Mouse (Mus musculus) heart, adult 11 months (tissue): ENCODE measurements around the gene Pea15a.
A peak's percentile ranks its signal among the peaks of the same experiment; 100 is the strongest.
"Not testable (repeated sequence)": the region's sequence is repeated elsewhere in the genome, so short reads cannot be mapped to it uniquely, and the experiment has no call there.

ENCODE experiments used
- DNase-seq: peaks from one replicate; pipeline ENCODE4 v3.0.0; 2022

The Pea15a gene

GRCm38 (mm10) chr1:172206141-172206917 is at the start of gene Pea15a:
Gene Pea15a (minus strand): TSS chr1:172206804.
- DNase-seq = peak; percentile 99

GRCm38 (mm10) chr1:172247679-172248078 is 41.1 kb upstream of the Pea15a start:
- no peak for DNase-seq

- no peak for DNase-seq
Observed at GRCm38 (mm10) chr1:172247216-172247615, 40.6 kb upstream of the Pea15a start.

DNA sequence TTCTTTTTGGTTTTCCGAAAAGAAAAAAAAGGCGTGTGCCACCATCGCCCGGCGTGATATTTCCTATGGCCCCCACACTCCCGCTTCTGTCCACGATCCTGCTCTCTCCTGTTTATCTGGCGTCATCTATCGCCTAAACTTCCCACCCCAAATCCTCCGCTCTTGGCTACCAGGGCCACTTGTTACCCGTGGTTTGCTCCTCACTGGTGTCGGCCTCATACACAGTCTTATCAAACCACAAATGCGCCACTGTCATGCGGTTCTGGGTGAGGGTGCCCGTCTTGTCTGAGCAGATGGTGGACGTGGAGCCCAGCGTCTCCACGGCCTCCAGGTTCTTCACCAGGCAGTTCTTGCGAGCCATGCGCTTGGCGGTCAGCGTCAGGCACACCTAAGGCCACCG is 38.0 kb upstream of the Pea15a start:
- DNase-seq = not testable (repeated sequence)

DNA sequence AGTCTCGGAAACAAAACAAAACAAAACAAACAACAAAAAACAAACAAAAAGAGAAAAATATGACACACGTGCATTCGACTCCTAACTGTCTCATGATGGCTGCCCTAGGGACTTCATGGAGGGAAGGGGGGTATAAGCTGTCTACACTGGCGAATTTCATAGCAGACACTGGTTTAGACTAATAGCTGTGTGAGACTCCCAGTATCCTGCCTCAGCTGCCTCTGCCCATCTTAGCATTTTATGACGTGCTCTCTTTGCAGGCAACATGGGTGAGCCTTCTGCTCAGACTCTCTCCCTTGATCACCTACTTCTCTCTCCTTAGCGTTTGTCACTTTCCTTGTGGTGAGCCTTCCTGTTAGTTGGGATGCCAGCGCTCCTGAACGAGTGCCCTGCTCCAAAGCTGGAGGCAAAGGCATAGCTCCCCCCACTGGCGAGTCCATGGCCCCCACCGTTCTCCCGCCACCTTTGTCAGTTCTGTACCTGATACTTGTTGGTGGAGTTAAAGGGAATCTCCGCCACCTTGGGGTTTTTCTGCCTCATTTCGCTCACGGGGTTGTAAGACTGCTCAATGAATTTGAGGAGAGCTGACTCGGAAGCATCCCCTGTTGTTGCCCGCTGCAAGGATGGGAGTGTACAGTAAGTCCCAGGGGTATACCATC is 37.1 kb upstream of the Pea15a start:
- no peak for DNase-seq

GRCm38 (mm10) chr1:172242401-172242800 is 35.8 kb upstream of the Pea15a start:
- DNase-seq = peak; percentile 94

DNA sequence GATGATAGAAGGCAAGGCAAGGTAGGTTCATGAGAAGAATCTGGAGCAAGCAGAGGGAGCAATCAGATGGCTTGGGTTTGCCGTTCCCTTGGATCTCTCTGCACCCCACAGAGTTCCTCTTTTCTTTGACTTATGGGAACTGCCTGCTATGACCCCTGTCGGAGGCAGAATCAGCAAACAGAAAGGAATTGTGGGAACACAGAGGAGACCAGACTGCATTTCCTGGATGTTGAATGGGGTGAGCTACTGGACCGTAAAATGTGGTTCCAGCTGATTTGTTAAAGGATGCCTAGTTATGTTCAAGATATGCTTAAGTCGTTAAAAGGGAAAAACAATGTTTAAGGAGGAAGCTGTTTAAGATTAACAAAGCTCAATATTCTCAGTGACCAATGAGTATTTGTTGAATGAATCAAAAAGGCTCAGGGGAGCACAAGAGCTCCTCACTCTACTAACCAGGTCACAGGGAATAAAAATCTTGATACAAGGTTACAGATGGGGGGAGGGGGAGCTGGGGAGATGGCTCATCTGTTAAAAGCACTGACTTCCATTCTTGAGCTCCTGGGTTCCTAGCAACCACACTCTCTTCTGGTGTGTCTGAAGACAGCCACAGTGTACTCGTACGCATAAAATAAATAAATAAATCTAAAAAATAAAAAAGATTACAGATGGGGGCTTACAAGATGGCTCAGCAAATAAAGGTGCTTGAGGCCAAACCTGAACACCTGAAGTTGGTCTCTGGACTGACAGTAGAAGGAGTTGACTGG is 34.5 kb upstream of the Pea15a start:
- DNase-seq = peak; percentile 91

DNA sequence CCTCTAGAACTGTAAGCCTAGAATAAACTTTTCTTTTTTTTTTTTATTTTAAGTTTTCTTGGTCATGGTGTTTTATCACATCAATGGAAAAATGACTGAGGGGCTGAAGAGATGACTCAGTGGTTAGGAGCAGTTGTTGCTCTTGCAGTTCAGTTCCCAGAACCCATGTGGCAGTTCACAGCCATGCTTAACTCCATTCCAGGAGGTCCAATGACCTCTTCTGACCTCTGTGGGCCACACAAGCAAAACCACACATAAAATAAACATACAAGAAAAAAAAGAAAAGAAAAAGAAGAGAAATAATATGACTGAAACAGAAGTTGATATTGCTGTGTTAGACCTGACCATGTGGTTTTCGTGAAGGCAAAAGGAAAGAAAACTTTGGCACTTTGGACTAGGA is 22.6 kb upstream of the Pea15a start:
- DNase-seq = no peak

DNA sequence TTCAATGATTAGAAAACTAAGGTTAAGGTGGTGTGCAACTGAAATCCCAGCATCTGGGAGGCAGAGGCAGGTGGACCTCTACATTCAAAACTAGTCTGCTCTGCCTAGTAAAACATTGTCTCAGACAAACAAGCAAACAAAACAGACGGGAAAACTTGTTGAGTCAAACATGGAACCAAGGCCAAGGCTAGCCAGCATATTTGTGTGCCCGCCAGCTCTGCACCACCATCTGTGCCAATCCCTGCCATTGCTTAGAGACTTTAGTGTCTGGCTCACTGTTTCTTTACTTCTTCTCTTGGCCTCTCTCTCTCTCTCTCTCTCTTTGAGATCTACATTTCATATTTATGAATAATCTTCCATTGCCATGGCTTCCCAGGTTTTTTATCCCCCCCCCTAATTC is 21.6 kb upstream of the Pea15a start:
- DNase-seq = no peak

GRCm38 (mm10) chr1:172221297-172222063 is 14.9 kb upstream of the Pea15a start:
- DNase-seq = no peak

GRCm38 (mm10) chr1:172220414-172220813 is 13.8 kb upstream of the Pea15a start:
- peak; percentile 99 for DNase-seq

- peak; percentile 92 for DNase-seq
Observed at GRCm38 (mm10) chr1:172219451-172220406, 13.1 kb upstream of the Pea15a start, which contains the start of gene Casq1. Gene Casq1 (minus strand): TSS chr1:172219868.

GRCm38 (mm10) chr1:172218164-172218910 is 11.7 kb upstream of the Pea15a start:
- DNase-seq = peak; percentile 93

- peak; percentile 99 for DNase-seq
Observed at GRCm38 (mm10) chr1:172217148-172217547, 10.5 kb upstream of the Pea15a start.

- DNase-seq = peak; percentile 96
Observed at GRCm38 (mm10) chr1:172214748-172215147, 8.1 kb upstream of the Pea15a start.

GRCm38 (mm10) chr1:172213771-172214170 is 7.2 kb upstream of the Pea15a start:
- no peak for DNase-seq

- no peak for DNase-seq
Observed at GRCm38 (mm10) chr1:172212776-172213175, 6.2 kb upstream of the Pea15a start.

- DNase-seq = peak; percentile 94
Observed at GRCm38 (mm10) chr1:172207111-172207584, 544 bp upstream of the Pea15a start.

GRCm38 (mm10) chr1:172205741-172206087 is 890 bp downstream of the Pea15a start:
- no peak for DNase-seq
